Mouse (Mus musculus) mature B cell (primary cell): ENCODE data around the gene Stpg2.
"Not testable (repeated sequence)": the region's sequence is repeated elsewhere in the genome, so short reads cannot be mapped to it uniquely, and the experiment has no call there.

Experiments used
- in situ Hi-C: fragments of 300-500 bp; cut with MboI; formaldehyde crosslinking; loops from 2 replicates; pipeline ENCODE4 v1.14.3; 2019

The Stpg2 gene

DNA sequence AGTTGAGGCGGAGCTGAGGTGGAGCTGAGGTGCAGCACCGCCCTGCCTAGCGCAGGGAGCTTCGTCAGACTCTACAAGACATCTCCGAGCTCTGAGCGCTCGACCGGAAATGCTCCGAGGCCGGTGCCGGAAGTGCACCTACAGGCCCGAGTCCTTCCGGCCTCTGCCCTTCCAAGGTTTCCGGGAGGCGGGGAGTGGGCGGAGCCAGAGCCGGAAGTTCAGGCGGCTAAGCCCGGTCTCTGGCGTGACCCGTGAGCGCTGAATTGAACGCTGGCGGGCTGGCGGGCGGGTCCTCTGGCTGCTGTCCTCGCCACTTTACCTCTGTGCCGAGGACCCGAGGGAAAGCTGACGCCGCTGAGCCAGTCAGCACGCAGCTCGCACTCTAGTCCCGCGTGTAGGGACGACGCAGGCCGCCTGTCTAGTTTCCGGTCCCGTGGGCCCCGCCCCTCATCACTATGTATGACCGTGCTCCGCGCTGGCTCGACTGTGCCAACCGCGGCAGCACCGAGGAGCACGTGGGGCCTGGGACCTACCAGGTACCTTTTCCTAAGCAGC lies at the start of gene Stpg2:
Gene Stpg2, plus strand, starts transcription at position 251 of the 555 bp plus-strand sequence.
- in situ Hi-C loops = no loop called here

GRCm38 (mm10) chr3:139162146-139162545 lies 43.3 kb upstream of the Stpg2 start:
- in situ Hi-C loops = no loop called here

DNA sequence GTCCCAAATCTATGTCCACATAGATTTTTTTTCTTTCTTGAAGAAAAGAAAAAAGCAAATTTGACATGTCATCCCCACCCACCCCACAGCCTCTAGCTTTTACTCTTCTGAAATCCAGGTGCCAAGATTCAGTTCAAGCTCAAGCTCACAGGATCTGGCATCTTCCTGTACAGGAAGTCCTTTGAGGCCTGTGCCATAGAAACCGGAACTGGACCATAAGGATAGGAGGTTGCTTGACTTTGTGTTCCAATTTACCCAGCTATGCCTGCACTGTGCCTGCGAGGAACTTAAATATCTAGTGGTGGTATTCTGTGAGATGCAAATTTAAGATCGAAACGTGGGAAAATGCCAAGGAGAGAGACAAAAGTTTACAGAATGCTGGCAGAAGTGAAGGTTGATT lies 42.8 kb upstream of the Stpg2 start:
- in situ Hi-C loops = no loop called here

DNA sequence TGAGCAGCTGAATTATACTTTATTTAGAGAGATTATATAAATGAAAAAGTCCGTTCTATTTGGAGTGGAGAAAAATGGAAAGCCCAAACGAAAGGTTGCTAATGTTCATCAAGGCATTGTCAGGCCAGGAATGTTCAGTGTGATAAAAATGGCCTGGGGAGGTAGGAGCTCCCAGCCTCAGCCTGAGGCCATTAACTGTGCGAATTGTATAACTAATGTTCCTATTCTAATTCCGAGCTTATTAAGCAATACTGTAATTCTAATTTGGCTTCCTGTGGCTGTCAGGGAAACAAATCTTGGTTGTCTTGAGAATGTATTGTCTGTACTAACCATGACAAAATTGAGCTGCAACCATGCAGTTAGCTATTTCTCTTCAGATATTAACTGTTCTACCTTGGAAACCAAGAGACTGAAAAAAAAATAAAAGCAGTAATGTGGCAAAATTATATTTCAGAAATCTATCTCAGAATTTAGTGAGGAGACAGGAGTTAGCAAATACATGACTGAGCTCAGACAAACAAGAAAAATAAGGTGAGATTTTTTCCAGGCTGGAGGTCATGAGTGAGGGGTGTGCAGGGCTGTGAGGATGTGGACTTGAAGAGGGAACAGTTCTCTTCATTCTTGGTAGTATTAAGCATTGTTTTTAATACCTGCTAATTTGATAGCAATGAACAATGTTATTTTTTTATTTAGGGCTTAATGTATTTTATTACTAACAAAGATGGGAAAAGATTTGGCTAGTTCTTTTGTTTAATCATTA lies 36.8 kb upstream of the Stpg2 start:
- in situ Hi-C loops = no loop called here

GRCm38 (mm10) chr3:139169740-139170139 lies 35.8 kb upstream of the Stpg2 start:
- in situ Hi-C loops = no loop called here

DNA sequence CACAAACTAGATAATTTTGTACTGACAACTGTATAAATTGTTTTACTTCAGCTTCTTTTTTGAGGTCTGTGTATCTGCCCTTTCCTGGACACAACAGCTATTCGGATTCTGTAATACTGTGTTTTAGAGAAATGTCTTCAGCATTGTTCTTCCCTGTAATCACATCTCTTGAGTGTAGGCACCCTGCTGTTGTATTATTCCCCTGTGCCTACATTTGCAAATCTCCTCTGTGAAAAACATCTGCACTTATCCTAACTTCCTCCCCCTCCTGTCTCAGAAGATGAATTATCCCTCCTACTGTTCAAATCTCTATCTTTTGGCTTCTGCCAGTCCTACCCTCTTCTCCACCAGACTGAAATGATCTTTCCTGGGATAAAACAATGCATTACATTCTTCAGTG lies 28.6 kb upstream of the Stpg2 start:
- in situ Hi-C loops = no loop called here

DNA sequence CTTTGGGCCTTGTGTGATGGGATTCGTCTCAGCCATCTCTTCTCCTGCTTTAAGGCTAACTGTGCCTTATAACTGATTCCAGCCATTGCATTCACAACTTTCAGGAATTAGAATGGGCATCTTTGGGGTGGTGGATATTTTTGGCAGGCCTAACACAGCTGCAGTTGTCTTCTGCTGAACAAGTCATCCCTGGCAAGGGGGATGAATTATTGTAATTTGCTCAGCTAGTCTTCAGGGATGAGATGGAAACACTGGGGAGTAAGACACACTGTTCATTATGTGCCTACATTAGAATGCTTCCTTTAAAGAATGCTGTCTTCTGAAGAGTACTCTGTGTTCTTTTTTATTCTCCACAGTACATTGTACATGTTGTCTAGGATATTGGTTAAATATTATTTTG lies 14.0 kb upstream of the Stpg2 start:
- in situ Hi-C loops = loop anchor here (10.0 kb wide), 1 partner anchor 107 kb away; no protein-coding TSS in a partner anchor

DNA sequence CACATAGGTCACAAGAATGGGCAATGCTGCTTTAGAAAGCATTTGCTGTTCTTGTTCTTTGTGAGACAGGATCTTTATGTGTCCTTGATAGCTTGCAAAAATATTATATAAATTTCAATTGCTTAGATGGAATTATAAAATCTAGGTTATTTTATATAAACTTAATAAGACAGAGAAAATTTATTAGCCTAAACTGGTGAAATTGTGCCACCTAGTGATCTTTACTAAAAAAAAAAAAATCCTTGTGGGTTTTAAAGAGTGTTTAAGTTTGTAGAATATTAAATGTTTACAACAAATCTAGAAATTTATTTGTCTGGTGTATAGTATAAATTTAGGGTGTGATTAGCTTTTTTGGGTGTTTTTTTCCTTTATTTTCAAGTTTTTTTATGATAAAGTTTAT lies 11.6 kb upstream of the Stpg2 start:
- in situ Hi-C loops = loop anchor here (10.0 kb wide), 1 partner anchor 109 kb away; no protein-coding TSS in a partner anchor

DNA sequence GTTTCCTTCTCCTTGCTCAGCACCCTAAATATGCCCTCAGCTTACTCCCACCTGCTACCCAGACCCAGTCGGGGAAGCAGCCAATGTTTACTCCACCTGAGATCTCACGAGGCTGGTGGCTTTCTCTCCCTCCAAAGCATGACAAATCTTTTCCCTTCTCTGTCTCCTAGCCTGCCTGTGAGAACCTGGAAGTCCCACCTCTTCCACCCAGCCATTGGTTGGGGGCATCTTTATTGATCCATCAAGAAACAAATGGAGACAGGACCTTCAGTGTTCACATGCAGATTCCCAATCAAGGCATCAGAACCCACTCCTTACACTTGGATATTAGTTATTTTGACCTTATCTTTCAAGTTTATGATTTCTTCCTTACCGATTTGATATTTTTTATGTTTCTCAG lies 7.1 kb upstream of the Stpg2 start:
- in situ Hi-C loops = loop anchor here (10.0 kb wide), 1 partner anchor 114 kb away; no protein-coding TSS in a partner anchor

DNA sequence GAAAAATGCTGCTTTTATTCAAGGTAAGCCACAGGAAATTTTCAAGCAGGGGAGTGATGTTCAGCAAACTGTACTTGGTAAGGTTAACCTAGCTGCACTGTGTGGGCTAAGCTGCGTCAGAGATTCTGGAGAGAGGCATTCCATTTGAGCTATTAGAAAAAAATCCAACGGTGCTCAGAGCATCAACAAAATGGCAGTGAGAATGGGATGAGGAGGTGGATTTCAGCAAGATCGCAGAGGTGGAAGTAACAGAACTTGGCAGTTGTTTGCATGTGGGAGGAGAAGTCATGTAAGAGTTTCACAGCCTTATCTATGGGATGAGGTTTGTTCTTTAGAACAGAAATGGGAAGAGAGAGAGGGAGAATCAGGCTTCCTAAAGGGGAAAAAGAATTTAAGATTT lies 5.2 kb upstream of the Stpg2 start:
- in situ Hi-C loops = no loop called here

- in situ Hi-C loops = no loop called here
Observed at GRCm38 (mm10) chr3:139216945-139217344, 11.5 kb downstream of the Stpg2 start.

DNA sequence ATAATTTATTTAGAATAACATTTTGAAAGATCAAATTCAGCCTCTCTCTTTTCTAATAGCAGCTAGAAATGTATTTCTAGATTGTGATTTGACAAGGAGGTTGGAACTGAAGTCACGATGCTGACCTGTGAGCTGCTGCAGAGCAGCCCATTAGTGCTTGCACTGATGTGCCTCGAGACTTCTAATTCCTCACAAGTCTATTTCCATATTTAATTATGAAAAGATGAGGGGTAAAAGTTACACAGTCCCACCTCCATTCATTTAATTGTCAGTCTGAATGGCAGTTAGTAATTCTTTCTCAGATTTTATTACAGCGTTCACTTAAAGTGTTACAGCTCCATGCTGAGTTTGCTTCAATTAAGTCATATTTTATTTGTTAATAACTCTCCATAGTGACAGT lies 19.6 kb downstream of the Stpg2 start:
- in situ Hi-C loops = no loop called here

- in situ Hi-C loops = no loop called here
Observed at GRCm38 (mm10) chr3:139226811-139227210, 21.3 kb downstream of the Stpg2 start.

DNA sequence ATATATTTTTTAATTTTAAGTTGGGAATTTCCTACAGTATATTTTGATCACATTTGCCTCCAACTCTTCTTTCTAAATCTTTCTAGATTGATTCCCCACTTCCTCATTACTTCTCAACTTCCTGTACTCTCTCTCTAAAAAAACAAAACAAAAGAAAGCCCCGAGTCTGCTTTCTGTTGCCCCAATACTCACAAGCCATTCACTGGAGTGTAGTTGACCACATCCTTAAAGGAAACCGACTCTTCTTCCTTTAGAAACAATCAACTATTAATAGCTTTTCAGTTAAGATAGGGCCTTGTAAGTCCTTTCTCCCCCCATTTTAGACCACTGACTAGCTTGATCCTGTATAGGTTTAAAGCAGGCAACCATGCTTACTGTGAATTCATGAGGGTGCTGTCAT lies 39.7 kb downstream of the Stpg2 start:
- in situ Hi-C loops = no loop called here

DNA sequence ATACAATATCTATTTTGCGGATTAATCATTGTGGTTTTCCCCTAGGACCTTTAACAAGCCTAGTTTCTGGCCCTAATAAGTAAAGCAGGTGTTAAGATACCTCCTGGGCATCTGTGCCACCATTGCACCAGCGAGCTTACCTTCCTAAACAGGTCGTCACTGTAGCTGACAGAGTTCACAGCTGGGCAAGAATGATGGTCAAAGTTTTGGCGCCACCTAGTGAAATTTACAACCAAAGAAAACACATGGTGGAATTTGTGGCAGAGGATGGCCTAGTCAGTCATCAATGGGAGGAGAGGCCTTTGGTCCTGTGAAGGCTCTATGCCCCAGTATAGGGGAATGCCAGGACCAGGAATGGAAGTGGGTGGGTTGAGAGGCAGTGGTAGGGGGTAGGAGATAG lies 41.0 kb downstream of the Stpg2 start:
- in situ Hi-C loops = no loop called here

GRCm38 (mm10) chr3:139262359-139262758 lies 56.9 kb downstream of the Stpg2 start:
- in situ Hi-C loops = not testable (repeated sequence)

DNA sequence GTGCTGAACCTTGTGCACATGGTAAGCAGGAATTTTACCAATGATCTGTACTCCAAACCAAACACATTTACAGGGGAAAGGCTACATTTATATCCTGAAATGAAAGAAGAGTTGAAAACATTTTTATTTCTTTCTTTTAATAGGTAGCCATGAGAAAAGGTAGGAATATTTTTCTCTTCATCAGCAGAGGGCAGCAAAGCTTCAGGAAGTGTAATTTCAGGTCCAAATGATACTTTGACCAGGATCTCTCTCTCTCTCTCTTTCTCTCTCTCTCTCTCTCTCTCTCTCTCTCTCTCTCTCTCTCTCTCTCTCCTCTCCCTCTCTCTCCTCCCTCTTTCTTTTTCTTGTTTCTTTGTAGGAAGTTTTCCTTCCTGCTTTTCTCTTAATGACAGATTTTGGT lies 92.4 kb downstream of the Stpg2 start:
- in situ Hi-C loops = no loop called here

DNA sequence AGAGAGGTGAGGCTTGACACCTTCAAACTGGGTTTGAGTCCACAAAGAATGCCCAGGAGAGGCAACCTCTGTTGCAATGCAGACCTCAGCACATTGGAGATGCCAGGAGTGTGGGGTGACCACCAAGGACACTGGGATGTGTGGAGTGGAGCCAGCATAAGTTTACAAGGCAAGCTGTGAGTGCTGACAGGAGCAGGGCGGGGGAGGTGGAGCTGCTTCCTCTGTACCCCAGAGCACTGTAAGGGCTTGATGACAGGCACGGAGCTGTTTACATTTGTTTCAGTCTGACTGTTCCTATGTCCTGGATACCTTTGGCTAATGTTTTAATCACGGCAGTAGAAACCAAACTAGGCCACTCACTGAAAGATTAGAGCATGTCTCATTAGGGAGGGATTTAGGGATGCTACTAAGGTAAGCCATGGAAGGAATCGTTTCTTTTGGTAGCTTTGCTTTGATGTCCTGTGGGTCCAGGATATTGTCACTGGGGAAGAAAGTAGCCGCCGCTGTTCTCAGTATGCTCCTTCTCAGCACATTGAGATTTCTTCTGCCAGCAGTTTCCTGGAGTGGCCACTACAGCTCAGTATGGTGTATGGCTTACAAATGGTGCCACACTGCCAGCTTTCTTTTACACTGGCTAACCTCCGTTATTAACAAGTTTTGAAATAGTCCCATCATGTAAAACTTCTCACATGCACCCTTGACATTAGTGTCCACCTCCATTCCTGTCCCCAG lies 102.8 kb downstream of the Stpg2 start:
- in situ Hi-C loops = no loop called here

DNA sequence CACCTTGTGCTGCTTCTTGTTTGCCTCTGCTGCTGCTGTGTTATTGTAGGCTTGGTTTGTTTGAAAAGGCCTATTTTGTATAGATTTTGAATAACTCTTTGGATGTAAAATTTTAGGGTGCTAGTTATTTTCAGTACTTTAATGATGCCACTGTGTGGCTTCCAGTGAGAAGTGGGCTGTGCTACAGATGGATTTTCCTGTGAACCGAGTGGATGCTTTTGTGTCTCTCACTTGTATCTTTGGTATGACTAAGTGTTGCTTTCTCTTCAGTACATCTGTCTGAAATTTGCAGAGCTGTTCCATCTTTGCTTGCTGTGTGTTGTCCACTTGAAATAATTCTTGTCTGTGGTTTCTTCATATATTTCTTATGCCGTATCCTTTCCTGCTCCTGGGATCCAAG lies 106.2 kb downstream of the Stpg2 start:
- in situ Hi-C loops = no loop called here

DNA sequence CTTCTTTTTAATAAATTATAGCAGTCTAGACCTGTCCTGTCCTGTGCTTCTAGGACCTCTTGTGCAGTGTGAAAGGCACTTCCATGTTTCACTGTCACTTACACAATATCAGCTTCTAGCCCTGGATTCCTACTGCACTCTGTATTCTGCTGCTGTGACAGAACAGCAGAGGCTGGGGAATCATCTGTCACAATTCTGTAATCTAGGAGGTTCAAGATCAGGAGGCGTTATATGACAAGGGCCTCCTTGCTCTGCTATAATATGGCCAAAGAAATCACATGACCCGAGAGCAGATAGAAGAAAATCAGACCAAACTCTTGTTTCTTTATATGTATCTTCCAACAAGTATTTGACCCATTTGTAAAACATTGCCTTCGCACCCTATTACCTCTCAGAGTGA lies 175.0 kb downstream of the Stpg2 start:
- in situ Hi-C loops = no loop called here

- in situ Hi-C loops = no loop called here
Observed at GRCm38 (mm10) chr3:139397077-139397865, 191.8 kb downstream of the Stpg2 start.

GRCm38 (mm10) chr3:139404673-139405072 lies 199.2 kb downstream of the Stpg2 start:
- in situ Hi-C loops = no loop called here
